Mouse (Mus musculus): ENCODE measurements around the gene Gm48552. TPM values are rescaled to one million over a fixed set of nuclear protein-coding genes. Genes with fewer than 3 reads are reported as not detected.
A peak's percentile ranks its signal among the peaks of the same experiment; 100 is the strongest.

The Gm48552 gene
- polyA plus RNA-seq, 1 experiment = not detected

GRCm38 (mm10) chr10:81407539-81408423, 19.0 kb downstream of the Gm48552 start:
- WGBS = 33% methylated on average over 31 of the region's 31 CpGs
- H3K27ac ChIP-seq (ENCODE audit: insufficient read depth, low read depth, low read length) = no peak overlapping the region
- no peak for TF ChIP-seq POLR2A (IDR thresholded peaks at IDR 0.05; ENCODE audit: insufficient read depth, low read depth, low read length)
- no peak for TF ChIP-seq CTCF (IDR thresholded peaks at IDR 0.05; ENCODE audit: insufficient read depth, low read depth, low read length)

DNA sequence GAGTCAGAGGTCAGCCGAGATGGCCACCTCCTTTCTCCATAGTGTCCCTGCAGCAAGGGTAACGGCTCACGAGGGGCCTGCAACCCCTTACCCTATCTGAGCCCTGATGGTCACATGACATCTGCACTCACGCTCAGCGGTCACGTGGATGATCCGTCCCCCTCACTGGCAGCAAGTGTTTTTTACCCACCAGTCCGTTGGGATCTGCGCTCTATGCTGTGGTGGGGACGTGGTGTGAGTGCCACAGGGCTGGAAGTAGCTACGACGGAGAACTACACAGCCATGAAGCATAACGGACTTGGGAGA, 19.6 kb downstream of the Gm48552 start:
- peaks cover 65% of the 10 kb centered on the region for H3K4me1 ChIP-seq (ENCODE audit: control insufficient read depth, insufficient read depth, low read length)
- TF ChIP-seq CTCF (IDR thresholded peaks at IDR 0.05; ENCODE audit: insufficient read depth, low read depth, low read length) (no peak), POLR2A (IDR thresholded peaks at IDR 0.05; ENCODE audit: insufficient read depth, low read depth, low read length) (no peak)
- WGBS = 68% methylated on average over 13 of the region's 13 CpGs
- H3K27ac ChIP-seq (ENCODE audit: insufficient read depth, low read depth, low read length) = no peak overlapping the region
- no peak overlapping the region for H3K4me3 ChIP-seq (ENCODE audit: insufficient read depth, low read depth, low read length)

More at GRCm38 (mm10) chr10:81407539-81408423, 19.0 kb downstream of the Gm48552 start:
- H3K4me1 ChIP-seq (ENCODE audit: control insufficient read depth, insufficient read depth, low read length) = peaks cover 61% of the 10 kb centered on the region
- no peak overlapping the region for H3K4me3 ChIP-seq (ENCODE audit: insufficient read depth, low read depth, low read length)

- no peak overlapping the region for H3K27ac ChIP-seq (ENCODE audit: insufficient read depth, low read depth, low read length)
- TF ChIP-seq CTCF (IDR thresholded peaks at IDR 0.05; ENCODE audit: insufficient read depth, low read depth, low read length) (peak; percentile 77; the same call in 1 of the 2 replicates), POLR2A (IDR thresholded peaks at IDR 0.05; ENCODE audit: insufficient read depth, low read depth, low read length) (no peak)
These were observed 20.1 kb downstream of the Gm48552 start for GRCm38 (mm10) chr10:81408871-81409291.

DNA sequence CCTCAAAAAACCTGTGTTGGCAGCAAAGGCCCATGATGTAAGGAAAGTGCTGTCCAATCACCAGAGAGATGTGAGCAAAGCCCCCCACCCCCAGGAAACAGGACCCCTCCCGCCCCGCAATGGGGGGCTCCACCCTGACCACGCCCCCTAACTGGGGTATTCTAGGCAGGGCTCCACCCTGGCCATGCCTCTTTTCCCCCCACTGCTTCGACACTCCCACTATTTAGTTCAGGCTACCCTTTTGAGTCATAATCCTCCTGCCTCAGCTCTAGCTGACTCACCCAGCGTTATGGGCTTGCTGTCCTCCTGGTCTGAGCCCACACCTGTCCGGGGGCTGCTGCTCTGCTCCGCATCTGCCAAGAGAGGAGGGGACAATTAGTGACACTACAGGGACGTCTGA, 20.5 kb downstream of the Gm48552 start:
- TF ChIP-seq POLR2A (IDR thresholded peaks at IDR 0.05; ENCODE audit: insufficient read depth, low read depth, low read length) = no peak
- TF ChIP-seq CTCF (IDR thresholded peaks at IDR 0.05; ENCODE audit: insufficient read depth, low read depth, low read length) = no peak
- WGBS = 30% methylated on average over 8 of the region's 8 CpGs
- H3K4me3 ChIP-seq (ENCODE audit: insufficient read depth, low read depth, low read length) = no peak overlapping the region

More at GRCm38 (mm10) chr10:81408871-81409291, 20.1 kb downstream of the Gm48552 start:
- WGBS = 35% methylated on average over 9 of the region's 9 CpGs
- Histone ChIP-seq H3K4me3 (ENCODE audit: insufficient read depth, low read depth, low read length) (no peak overlapping the region), H3K4me1 (ENCODE audit: control insufficient read depth, insufficient read depth, low read length) (peaks cover 70% of the 10 kb centered on the region)

DNA sequence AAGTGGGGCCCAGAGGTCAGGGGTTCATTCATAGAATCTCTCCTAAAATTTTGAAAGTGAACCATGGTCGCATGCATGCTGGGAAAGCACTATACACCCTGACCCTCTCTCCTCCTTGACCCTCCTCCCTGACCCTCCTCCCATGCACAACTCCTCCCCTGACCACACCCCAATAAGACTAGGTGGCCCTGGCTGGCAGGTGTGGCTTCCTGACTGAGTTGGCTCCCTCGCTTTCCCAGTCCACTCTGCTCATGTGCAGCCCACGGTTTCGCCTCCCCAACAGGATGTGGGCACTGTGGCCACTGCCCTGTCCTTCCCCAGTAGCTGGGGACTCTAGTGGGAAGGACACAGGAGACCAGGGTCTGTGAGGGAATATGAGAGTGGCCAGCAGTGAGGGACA, 21.5 kb downstream of the Gm48552 start:
- TF ChIP-seq POLR2A (IDR thresholded peaks at IDR 0.05; ENCODE audit: insufficient read depth, low read depth, low read length) = no peak
- no peak for TF ChIP-seq CTCF (IDR thresholded peaks at IDR 0.05; ENCODE audit: insufficient read depth, low read depth, low read length)
- Histone ChIP-seq H3K27ac (ENCODE audit: insufficient read depth, low read depth, low read length) (peak overlapping the region; percentile 88), H3K4me3 (ENCODE audit: insufficient read depth, low read depth, low read length) (no peak overlapping the region), H3K4me1 (ENCODE audit: control insufficient read depth, insufficient read depth, low read length) (peaks cover 85% of the 10 kb centered on the region)
- WGBS = 78% methylated on average over 4 of the region's 4 CpGs

More for the DNA sequence above, 20.5 kb downstream of the Gm48552 start:
- Histone ChIP-seq H3K27ac (ENCODE audit: insufficient read depth, low read depth, low read length) (no peak overlapping the region), H3K4me1 (ENCODE audit: control insufficient read depth, insufficient read depth, low read length) (peaks cover 75% of the 10 kb centered on the region)

GRCm38 (mm10) chr10:81410981-81411380, 22.2 kb downstream of the Gm48552 start:
- Histone ChIP-seq H3K4me1 (ENCODE audit: control insufficient read depth, insufficient read depth, low read length) (peaks cover 91% of the 10 kb centered on the region), H3K4me3 (ENCODE audit: insufficient read depth, low read depth, low read length) (no peak overlapping the region), H3K27ac (ENCODE audit: insufficient read depth, low read depth, low read length) (peak overlapping the region; percentile 88)
- TF ChIP-seq POLR2A (IDR thresholded peaks at IDR 0.05; ENCODE audit: insufficient read depth, low read depth, low read length) (no peak), CTCF (IDR thresholded peaks at IDR 0.05; ENCODE audit: insufficient read depth, low read depth, low read length) (no peak)
- 56% methylated on average over 9 of the region's 9 CpGs for WGBS

DNA sequence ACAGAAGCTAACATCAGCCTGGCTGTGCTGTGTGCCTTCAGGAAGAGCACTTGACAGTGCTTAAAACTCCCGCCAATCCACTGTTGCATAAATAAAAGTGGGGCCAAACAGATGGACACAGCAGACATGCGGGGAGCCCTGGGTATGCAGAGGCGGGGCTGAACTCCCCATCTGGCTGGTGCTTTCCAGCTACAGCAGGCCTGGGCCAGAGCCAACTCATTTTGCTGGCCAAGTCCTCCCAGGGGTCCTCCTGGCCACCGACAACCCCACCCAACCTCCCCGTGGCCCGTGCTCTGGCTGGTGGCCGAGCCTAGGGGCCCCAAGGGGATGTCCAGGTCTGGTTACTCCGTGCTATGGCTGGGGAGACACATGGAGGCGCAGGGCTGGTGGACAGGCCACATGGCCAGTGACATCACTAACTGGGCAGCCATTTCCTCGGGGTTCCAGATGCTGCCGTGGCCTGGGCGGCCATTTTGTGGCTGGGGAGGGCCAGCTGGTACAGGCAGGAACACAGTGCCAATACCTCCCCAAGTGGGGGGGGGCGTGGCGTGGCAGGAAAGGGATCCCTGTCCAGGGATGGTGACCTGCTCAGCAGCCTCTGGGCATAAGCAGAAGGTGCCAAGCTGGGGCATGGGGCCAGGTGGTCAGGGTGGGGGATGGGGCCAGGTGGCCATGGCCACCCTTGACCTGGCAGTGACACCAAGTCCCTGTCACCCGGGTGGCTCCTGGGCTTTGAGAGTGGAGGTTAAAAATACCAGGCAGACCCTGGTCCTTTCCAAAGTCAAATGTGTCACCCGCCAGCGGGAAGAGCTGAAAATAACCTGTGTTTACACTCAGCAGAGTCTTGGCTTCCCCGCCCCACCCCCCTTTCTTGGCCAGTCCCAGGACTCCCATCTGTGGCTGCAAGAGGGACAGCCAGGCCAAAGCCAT, 22.9 kb downstream of the Gm48552 start:
- no peak; the same call in 1 of the 2 replicates for TF ChIP-seq CTCF (IDR thresholded peaks at IDR 0.05; ENCODE audit: insufficient read depth, low read depth, low read length)
- TF ChIP-seq POLR2A (IDR thresholded peaks at IDR 0.05; ENCODE audit: insufficient read depth, low read depth, low read length) = no peak
- peak overlapping the region; percentile 88 for H3K27ac ChIP-seq (ENCODE audit: insufficient read depth, low read depth, low read length)
- WGBS = 31% methylated on average over 18 of the region's 18 CpGs
- no peak overlapping the region for H3K4me3 ChIP-seq (ENCODE audit: insufficient read depth, low read depth, low read length)
- peaks cover 97% of the 10 kb centered on the region for H3K4me1 ChIP-seq (ENCODE audit: control insufficient read depth, insufficient read depth, low read length)

GRCm38 (mm10) chr10:81412586-81413309, 23.9 kb downstream of the Gm48552 start:
- peak overlapping the region; percentile 88 for H3K27ac ChIP-seq (ENCODE audit: insufficient read depth, low read depth, low read length)
- WGBS = 77% methylated on average over 16 of the region's 16 CpGs
- TF ChIP-seq CTCF (IDR thresholded peaks at IDR 0.05; ENCODE audit: insufficient read depth, low read depth, low read length) = no peak
- TF ChIP-seq POLR2A (IDR thresholded peaks at IDR 0.05; ENCODE audit: insufficient read depth, low read depth, low read length) = no peak
- H3K4me1 ChIP-seq (ENCODE audit: control insufficient read depth, insufficient read depth, low read length) = peaks cover 98% of the 10 kb centered on the region
- H3K4me3 ChIP-seq (ENCODE audit: insufficient read depth, low read depth, low read length) = no peak overlapping the region

Measured in olfactory bulb, adult 2 months (tissue).